Mouse (Mus musculus): ENCODE results near the gene 4930415O20Rik.

- TF ChIP-seq EP300 (IDR thresholded peaks at IDR 0.05): no peak
- TF ChIP-seq CTCF (IDR thresholded peaks at IDR 0.05): no peak
Observed at GRCm38 (mm10) chr15:98602191-98602881, 31.5 kb downstream of the 4930415O20Rik start.
